Mouse (Mus musculus) ES-E14 (cell line): Measurements from ENCODE around the gene 1110051M20Rik.

Source experiments
- CHD2 ChIP-seq: IDR thresholded peaks from 2 replicates; pipeline ENCODE4 v1.6.1; 2014; ENCODE audit warnings: mild to moderate bottlenecking, low read depth, low read length, inconsistent platforms
- HCFC1 ChIP-seq: IDR thresholded peaks from 2 replicates; pipeline ENCODE4 v1.6.1; 2012; ENCODE audit warnings: low read length, inconsistent platforms, borderline replicate concordance; ENCODE audit not compliant: insufficient read depth
- MAFK ChIP-seq: IDR thresholded peaks from 2 replicates; pipeline ENCODE4 v1.6.1; 2014; ENCODE audit warnings: mild to moderate bottlenecking, low read depth, low read length, inconsistent platforms; ENCODE audit not compliant: insufficient read depth
- ZC3H11A ChIP-seq: IDR thresholded peaks from 2 replicates; pipeline ENCODE4 v1.6.1; 2012; ENCODE audit warnings: low read depth, mild to moderate bottlenecking, inconsistent platforms, low read length, borderline replicate concordance
- ZNF384 ChIP-seq: IDR thresholded peaks from 2 replicates; pipeline ENCODE4 v1.6.1; 2012; ENCODE audit warnings: low read depth, low read length, inconsistent platforms

DNA sequence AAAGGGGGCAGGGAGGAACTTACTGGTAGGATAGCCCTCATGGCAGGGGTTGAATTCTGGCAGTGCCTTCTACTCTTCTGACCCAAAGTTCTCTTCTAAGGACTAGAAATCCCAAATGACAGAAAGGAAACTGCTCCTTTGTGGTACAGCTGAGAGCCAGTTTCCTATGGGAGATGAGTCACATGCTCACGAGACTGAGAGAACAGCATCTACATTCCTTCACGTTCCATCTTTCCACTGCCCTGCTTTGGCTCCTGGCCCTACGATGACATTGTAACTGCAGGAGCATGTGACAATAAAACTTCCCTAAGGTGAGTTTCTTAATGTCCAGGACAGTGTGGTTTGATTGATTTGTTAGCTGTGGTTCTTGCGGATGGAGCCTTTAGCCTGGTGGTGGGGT lies 196.1 kb downstream of the 1110051M20Rik start:
- no peak for TF ChIP-seq CHD2
- TF ChIP-seq HCFC1, result no peak
- no peak for TF ChIP-seq ZNF384
- TF ChIP-seq MAFK, result no peak
- TF ChIP-seq ZC3H11A, result no peak
